Mouse (Mus musculus): ENCODE data around the gene Rab13.

The Rab13 gene

DNA sequence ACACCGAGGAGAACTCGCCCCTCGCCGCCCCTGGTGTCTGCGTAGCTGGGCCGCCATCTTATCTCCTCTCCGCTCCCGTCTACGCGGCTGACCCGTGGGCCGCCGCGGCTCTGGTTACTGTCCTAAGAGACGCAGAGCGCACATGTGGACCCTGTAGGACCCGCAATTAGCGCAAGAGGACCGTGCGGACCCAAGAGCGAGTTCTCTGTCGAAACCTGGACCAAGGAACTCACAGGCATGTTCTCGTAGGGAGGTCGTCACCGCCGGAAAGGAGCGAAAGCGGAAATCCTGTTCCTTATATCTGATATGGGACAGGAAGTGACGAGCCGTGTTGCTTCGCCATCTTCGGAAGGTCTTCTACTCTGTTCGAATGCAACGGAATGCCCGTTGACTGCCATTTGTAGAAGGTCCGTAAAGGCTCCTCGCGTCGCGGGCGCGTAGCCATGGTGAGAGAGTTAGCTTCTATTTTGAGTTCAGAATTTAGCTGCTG is at the start of gene Rab13, which contains the start of gene Rps27:
TSS of gene Rab13 (plus strand) at position 319 of the 490 bp plus-strand sequence.
TSS of gene Rps27 (minus strand) at position 275 of the 490 bp plus-strand sequence.
- DNase-seq (ENCODE audit: low spot score): peak; percentile 97

DNA sequence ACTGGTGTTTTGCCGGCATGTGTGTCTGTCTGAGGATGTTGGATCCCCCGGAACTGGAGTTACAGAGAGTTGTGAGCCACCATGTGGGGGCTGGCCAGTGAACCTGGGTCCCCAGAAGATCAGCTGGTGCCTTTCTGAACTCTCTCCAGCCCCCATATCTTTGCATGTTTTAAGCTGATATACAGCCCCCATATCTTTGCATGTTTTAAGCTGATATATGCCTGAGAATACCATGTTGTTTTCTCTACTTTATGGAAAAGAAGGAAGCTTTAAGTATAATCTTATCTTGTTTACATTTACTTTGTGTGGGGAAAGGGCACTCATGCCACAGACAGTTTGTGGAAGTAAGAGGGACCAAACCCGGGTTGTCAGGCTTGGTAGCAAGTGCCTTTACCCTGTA is 33.9 kb upstream of the Rab13 start:
- no peak for DNase-seq (ENCODE audit: low spot score)

DNA sequence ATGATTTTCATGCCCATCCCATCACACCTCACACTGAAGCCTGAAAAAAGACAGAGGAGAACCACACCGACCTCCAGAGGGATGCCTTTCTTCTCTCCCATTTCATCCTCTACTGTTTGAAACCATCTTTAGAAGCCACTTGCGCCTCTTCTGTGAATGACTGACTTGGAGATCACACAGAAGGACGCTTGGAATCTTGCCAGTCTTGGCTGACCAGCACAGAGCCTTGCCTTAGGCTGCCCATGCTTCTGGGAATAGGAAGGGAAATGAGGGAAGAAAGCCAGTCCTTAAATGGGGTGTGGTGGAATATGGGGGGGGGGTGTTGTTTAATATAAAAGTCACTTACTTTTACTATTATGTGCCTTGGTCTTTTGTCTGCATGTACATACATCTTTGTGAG is 29.9 kb upstream of the Rab13 start:
- DNase-seq (ENCODE audit: low spot score): no peak

DNA sequence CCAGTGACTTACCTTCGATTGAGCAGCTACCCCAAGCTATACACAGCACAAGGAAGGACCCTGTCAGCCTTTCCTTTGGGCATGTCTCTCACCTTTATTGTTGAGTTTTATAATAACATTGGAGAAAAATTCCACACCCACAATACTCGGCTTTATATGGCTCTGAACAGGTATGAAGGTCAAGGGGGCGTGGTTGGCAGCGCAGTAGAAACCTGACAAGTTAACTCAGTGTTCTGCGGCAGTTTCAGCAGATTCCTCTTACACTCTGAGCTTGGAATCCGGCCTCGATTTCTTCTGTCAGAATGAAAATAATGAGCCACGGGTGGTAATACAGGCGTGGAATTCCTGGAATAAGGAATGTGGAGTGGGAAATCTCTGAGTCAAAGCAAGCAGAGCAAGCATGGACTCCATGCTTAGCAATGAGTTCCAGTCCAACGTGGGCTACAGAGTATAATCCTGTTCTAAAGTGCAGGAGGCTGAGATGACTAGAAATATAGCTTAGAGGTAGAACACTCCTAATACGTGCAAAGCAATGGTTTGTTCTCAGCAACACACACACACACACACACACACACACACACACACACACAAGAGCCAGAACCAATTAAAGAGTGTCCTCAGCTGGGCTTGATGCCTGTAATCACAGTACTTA is 22.5 kb upstream of the Rab13 start:
- no peak for DNase-seq (ENCODE audit: low spot score)

DNA sequence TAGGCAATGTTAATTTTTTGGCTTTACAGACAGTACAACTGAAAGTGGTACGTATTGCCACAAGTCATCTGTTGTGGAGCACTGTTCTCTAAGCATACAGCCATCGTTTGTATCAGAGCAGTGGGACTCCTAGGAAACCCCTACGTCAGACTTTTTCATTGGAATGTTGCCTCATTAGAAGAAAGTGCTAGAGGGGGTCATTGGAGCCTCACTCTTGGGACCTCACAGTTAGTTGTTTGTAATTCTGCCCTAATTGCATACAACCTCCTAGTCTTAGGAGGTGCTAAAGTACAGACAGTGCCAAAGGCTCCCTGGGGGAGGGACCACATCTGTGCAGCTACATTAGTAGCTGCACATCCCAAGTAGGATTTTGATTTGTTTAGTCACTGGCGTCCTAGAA is 18.7 kb upstream of the Rab13 start:
- DNase-seq (ENCODE audit: low spot score): peak; percentile 58

DNA sequence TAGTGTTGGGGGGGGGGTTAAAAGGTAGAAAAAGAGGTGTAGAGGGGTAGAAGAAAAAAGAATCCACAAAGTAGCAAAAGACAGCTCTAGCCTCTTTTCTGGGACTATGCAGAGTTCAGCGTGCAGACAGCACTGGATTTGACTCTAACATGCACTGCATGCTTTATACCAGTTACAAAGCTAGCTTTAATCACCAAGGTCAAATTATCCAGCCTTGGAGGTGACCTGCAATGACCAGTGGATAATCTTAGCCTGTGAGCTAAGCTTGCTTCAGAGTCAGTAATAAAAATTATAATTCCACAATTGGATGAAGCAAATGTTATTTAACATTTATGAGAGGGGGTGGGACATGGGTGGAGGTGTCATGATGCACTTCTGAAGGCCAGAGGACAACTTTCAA is 17.9 kb upstream of the Rab13 start:
- no peak for DNase-seq (ENCODE audit: low spot score)

DNA sequence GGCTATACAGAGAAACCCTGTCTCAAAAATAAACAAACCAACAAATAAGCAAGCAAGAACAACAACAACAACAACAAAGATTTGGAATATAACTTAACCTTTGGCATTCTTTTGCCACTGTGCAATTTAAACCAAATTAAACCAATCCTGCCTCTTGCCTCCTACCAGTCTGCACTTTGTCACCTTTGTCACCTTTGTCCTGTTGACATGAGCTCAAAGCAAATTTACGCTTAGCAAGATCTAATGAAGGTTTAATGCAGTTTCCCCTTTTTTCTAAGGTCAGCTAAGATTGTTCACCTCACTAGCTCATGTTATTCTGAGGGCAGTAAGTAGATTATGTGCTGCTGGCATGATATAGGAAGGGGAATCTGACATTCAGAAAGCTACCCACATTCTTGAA is 15.9 kb upstream of the Rab13 start:
- DNase-seq (ENCODE audit: low spot score): no peak

DNA sequence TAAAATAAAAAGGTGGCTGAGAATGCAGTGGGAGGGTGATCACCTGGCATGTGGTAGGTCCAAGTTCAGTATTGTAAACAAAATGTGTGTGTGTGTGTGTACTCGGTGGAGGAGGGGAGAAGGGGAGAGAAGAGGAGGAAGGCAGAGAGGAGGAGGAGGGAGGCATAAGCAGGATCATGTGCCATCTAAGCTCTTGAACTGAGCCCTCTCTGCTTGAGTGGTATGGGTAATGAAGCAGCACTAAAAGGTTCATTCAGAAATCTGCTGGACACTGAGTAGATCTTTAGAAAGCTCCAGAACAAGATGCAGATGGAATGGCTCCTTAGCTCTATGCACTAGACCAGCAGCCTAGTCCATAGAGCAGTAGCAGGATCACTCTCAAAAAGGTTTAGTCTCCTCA is 10.6 kb upstream of the Rab13 start:
- peak; percentile 50 for DNase-seq (ENCODE audit: low spot score)

DNA sequence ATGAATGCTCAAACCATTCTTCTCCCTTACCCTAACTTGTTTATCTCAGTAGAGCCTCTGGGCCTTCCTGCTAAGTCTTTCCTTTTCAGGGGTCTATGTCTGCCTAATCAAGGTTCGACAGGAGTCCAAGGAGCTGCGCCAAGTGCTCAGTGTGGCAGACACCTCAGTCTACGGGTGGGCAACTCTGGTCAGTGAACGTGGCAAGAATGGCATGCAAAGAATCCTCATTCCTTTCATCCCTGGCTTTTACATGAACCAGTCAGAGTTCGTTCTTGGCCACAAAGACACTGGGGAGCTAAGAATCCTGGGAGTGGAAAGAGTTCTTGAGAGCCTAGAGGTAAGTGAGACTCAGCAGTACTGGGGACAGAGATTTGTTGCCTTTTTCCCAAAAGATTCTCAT is 9.9 kb upstream of the Rab13 start:
- DNase-seq (ENCODE audit: low spot score): no peak

DNA sequence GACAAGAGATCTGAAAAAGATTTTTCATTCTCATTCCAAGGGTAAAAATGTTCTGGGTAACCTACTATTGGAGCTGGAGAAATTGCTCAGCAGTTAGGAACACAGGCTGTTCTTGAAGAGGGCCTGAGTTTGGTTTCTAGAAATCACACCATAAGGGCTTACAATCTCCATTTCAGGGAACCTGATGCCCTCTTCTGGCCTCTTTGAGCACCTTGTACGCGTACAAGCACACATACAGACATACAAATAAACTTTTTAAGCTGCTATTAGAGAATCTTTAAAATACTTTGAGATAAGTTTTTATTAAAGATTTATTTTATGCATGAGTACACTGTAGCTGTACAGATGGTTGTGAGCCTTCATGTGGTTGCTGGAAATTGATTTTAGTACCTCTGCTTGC is 8.9 kb upstream of the Rab13 start:
- no peak for DNase-seq (ENCODE audit: low spot score)

DNA sequence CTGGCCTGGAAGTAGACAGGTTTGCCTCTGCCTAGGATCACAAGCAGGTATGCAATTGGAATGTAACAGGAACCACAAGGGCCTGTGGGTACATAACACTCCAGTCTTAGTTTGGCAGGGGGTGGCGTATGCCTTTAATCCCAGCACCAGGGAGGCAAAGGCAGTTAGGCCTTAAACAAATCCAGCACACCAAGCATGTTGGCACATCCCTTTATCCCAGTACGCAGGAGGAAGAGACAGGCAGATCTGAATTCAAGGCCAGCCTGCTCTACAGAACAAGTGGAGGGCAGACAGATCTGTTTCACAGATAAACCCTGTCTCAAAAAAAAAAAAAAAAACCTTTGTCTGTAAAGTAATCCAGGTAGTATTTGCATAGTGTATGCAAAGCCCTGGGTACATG is 4.8 kb upstream of the Rab13 start:
- no peak for DNase-seq (ENCODE audit: low spot score)

DNA sequence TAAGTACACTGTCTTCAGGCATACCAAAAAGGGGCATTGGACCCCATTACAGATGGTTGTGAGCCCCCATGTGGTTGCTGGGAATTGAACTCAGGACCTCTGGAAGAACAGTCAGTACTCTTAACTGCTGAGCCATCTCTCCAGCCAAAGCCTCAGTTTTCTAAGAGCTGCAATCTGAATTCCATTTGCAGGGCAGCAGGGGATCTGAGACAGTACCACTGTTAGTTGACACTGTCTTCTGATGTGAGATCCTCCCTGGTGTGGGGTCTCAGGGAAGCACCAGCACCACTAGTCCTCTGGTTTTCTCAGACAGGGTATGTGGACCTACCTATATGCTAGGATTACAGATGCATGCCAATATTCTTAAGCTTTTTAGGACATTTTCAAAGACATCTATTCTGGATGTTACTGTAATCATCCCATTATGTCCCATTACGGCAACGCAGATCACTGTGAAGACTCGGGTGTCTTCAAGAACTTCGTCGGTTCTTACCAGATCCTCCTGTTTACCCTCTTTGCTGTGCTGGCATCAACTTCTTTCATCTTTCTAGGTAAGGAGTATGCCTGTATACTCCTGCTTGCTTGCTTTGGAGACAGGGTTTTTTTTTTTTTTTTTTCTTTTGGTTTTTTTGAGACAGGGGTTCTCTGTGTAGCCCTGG is 3.5 kb upstream of the Rab13 start:
- no peak for DNase-seq (ENCODE audit: low spot score)

DNA sequence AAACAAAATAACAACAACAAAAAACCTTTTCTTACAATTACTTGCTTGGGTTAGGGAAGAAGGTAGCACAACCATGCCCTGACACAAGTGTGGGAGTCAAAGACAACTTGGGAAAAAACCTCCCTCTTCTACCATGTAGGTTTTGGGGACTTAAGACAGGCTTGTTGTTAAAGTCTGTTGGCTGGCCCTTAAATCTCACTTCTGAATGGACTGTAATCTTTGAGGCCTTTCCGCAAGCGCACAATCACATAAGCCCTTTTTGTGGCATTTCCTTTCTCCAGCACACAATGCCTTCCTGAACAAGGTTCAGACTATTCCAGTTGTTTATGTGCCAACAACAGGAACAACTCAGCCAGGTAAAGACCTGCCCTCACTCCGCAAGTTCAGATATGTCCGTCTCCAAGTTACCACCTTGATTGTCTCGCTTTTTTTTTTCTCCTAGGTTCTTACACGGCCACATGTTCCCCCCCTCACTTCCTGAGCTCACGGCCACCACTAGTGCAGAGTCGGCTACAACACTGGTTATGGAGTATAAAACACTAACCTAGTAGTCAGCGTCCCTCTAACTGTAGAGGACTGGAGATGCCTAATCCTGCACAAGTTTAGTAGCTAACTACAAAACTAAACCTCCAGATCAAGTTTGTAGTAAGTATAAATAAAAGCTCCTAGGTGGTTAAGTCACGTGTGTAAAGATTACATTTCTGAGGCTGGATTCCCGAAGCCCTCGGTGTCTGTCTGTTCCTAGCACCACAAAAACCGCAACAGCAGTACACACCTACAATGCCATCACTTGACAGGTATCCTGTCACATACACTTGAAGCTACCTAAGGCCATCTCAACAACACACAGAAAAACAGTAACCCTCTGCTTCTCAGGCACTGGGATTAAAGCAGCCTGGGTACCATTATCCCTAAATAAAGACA is 1.8 kb upstream of the Rab13 start:
- DNase-seq (ENCODE audit: low spot score): no peak

DNA sequence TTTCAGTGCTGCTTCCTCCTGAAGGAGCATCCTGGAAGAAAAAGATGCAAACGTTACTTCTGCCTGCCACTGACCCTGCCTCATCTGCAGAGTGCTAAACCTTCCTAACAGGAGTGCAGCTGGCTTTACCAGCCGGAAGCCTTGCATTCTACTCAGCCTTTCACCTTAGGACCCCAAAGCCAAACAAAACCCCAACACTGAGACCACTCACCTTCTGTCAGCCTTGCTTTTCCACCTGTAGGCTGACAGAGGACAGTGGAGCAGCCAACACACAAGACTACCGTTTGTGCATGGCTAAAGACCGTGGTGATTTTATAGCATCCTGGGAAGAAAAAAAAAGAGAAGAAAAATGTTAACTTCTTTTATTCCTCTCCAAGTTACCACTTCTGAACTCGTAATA is 772 bp upstream of the Rab13 start:
- DNase-seq (ENCODE audit: low spot score): no peak

DNA sequence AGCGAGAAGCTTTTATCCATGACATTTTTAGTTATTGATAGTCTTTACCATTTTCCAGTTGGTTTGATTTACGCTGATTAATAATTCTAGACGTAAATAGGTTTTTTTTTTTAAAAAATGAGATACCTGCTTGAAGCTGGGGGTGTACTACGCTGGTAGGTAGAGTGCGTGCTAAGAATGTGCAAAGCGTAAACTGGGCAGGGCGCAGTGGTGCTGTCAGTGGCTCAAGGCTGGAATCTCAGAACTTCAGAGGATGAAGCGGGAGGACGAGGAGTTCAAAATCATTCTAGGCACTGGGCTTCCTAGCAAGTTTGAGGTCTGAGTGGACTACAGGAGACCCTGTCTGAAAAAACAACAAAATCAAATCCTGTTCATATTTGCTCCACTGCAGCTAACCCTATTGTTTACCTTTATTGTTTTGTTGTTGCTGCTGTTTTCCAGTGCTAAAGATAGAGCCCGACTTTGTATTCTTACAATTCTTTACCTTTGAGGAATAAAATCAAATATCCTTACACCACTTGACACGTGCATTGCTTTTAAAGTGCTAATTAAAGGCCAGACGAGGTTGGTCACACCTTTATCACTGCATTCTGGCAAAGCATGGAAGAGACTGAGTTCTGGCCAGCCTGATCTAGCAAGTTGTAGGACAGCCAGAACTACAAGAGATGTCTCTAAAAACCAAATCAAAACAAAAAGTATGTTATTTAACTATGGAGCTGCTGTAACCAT is 625 bp downstream of the Rab13 start:
- DNase-seq (ENCODE audit: low spot score): peak; percentile 35

DNA sequence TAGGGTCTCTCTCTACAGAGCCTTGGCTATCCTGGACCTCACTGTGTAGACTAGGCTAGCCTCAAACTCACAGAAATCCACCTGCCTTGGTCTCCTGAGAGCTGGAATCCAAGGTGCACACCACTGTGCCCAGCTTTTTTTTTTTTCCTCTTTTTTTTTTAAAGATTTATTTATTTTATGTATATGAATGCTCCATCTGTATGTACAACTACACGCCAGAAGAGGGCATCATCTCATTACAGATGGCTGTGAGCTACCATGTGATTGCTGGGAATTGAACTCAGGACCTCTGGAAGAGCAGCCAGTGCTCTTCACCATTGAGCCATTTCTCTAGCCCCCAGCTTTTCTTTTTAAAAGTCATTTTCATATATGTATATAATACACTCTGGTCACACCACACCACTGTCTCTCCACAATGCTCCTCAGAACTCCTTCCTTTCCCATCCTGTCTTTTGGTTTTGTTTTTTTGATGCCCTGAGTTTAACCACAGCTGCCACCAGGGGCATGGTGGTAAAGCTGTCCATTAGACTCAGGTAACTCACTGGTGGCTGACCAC is 2.4 kb downstream of the Rab13 start:
- DNase-seq (ENCODE audit: low spot score): peak; percentile 19

DNA sequence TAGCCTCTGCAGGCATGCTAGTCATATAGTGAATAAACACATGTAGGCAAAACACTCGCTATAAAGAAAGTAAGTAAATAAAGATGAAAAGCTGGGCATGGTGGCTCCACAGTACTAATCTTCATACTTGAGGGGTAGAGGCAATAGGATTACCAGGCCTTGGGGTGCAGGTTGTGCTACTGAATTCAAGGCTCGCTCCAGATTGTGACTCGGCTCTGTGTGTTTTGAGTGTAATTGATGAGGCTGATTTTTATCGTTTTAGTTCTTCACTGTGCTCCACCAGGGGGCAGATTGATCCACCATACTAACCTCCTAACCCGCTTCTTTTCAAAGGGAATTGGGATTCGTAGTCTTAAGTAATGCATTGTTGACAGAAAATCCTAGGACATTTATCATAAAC is 6.6 kb downstream of the Rab13 start:
- peak; percentile 85 for DNase-seq (ENCODE audit: low spot score)

DNA sequence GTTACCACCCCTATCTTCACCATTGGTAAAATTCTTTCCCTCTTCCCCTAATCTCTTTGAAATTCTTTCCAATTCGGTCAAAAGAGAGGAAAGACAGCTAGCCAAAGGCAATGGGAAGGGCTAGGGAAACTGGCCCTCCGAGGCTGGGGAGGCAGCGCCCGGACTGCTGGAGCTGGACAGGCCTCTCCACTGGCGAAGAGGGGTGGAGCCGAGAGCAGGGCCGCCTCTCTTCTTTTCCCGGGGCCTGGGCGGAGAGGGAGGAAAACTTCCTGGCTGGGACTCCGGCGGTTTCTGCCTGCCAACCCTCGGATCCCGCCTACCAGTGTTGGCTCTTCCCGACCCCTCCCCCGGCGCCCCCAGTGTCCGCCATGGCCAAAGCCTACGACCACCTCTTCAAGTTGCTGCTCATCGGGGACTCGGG is 7.0 kb downstream of the Rab13 start:
- peak; percentile 65 for DNase-seq (ENCODE audit: low spot score)

DNA sequence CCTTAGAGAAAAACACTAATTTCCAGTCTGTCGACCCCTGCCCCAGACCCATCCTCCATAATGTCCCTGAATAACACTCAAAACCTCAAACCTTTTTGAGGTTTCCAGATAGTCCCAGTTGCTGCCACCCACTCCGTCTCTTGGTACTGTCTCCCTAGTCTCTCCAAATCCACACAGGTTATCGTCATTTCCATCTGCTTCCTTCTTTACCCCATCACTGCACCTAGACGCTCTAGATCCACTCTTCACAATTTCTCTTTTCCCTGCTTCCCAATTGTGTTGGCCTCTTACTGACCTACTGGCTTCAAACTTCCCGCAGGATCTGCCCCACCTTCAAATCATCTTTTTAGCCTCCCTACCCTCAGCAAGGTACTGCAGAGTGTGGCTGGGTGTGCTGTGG is 7.6 kb downstream of the Rab13 start:
- DNase-seq (ENCODE audit: low spot score): no peak

DNA sequence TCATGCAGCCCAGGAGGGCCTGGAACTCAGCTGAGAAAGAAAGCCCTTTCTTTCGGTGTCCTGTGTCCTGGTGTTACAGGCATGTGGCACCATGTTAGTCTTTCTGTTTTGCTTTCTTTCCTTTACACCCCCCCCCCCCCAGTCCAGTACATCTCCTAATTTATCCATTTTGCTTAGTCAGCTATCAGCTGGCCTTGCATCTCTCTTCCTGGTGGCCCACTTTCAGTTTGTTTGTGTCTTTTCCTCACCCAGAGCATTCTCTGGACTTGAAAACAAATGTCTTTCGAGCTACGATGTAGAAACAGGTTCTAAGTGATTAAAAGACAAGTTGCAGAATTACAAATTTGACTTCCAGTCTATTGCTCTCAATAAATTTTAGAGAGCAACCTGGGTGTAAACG is 9.0 kb downstream of the Rab13 start:
- DNase-seq (ENCODE audit: low spot score): no peak

DNA sequence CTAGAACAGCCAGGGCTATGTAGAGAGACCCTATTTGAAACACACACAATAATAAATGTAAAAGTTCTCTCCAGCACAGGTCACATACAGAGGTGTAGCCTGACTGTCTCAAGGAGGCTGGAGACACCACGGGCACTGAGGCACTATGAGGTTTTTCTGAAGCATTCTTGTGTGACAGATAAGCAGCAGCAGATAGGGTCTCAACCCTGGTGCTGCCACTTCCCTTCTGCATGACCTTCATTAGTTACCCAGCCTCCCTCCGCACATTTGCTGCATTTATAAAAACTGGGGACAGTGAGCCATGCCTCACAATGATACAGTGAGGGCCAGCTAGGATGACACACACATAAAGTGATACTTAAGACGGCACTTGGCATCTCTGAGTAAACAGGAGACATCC is 9.4 kb downstream of the Rab13 start:
- no peak for DNase-seq (ENCODE audit: low spot score)

DNA sequence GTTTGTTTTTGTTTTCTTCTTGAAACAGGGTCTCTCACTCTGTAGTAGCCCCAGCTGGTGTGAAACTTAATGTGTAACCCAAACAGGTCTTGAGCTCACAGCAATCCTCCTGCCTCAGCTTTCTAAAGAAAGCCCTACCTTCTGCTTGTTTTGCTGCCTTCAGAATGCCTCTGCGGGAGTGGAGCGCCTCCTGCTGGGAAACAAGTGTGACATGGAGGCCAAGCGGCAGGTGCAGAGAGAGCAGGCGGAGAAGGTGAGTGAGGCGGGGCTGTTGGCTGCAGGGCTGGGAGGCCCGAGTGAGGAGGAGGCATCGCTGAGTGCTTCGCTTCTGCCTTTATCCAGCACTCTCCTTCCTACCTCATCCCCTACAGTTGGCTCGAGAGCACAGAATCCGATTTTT is 10.8 kb downstream of the Rab13 start:
- no peak for DNase-seq (ENCODE audit: low spot score)

Measured in retina, embryonic 14.5 days (tissue).